Mouse (Mus musculus) heart, postnatal 10 days (tissue): Measurements from ENCODE around the gene Akr1b3. TPM values are rescaled to one million over a fixed set of nuclear protein-coding genes. Genes with fewer than 3 reads are reported as not detected.
"Not testable (repeated sequence)": the region's sequence is repeated elsewhere in the genome, so short reads cannot be mapped to it uniquely, and the experiment has no call there.

ENCODE experiments used
- DNase-seq, 2 experiments: peaks; one replicate each; pipeline ENCODE4 v3.0.0; 2021
- intact Hi-C: fragments of 180-260 bp; cut with DNase I; formaldehyde crosslinking; loops from one replicate; pipeline ENCODE4 v1.15.1; 2025
- total RNA-seq, 2 experiments: library from RNA; stranded (reverse); gene quantifications; 2 replicates each; pipeline ENCODE4 v1.2.3; 2021

Gene Akr1b3
- 100 to 1,000 TPM; 196 to 211 TPM for total RNA-seq

- intact Hi-C loops: loop anchor here (2.0 kb wide), 1 partner anchor 24 kb away; no protein-coding TSS in a partner anchor
These were observed at the start of gene Akr1b3 for GRCm38 (mm10) chr6:34316854-34317771. Gene Akr1b3, minus strand, starts transcription at chr6:34317478.

GRCm38 (mm10) chr6:34364217-34365136 is 47.2 kb upstream of the Akr1b3 start:
- no peak for DNase-seq
- intact Hi-C loops: no loop called here

More at GRCm38 (mm10) chr6:34316854-34317771, at the start of gene Akr1b3:
- peak; percentile 94 to 95 for DNase-seq

DNA sequence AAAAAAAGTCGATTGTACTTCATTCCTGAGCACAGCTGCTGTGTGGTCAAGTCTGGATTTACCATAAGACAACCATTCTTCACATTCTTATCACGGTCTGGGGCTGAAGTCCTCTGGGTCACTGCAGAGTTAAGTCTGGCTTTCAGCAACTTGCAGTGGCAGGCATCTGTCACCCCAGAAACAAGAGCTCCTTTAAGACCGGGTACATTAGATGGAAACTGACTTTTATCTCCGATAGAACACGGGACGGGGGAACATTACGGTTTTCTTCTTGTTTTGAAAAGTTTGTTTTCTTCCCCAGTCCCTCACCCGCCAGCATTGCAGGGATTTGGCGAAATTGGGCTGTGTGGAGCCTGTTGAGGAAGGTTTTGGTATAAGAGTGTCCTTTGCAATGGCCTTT is 38.6 kb upstream of the Akr1b3 start:
- intact Hi-C loops: loop anchor here (10.0 kb wide), 1 partner anchor 399 kb away; no protein-coding TSS in a partner anchor
- no peak for DNase-seq

DNA sequence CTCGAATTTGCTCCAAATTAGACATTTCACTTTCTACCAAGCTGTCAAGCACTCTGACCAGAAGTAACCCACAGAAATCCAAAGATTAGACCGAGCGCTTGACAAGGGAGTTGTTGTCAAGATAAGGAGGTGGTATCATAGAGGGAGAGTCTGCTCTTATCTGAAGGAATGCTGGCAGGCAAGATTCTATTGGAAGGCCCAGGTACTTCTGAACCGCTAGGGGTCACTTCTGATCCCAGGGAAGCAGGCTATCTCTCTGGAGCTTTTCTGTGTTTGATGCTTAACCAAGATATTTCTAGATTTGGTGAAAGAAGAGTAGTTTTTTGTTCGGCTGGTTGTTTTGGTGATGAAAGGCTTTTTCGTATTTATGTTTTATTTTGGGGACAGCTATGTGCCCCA is 38.1 kb upstream of the Akr1b3 start:
- no peak for DNase-seq
- intact Hi-C loops: loop anchor here (10.0 kb wide), 1 partner anchor 399 kb away; no protein-coding TSS in a partner anchor

GRCm38 (mm10) chr6:34354354-34355348 is 37.4 kb upstream of the Akr1b3 start:
- peak; percentile 12 to 26 for DNase-seq

DNA sequence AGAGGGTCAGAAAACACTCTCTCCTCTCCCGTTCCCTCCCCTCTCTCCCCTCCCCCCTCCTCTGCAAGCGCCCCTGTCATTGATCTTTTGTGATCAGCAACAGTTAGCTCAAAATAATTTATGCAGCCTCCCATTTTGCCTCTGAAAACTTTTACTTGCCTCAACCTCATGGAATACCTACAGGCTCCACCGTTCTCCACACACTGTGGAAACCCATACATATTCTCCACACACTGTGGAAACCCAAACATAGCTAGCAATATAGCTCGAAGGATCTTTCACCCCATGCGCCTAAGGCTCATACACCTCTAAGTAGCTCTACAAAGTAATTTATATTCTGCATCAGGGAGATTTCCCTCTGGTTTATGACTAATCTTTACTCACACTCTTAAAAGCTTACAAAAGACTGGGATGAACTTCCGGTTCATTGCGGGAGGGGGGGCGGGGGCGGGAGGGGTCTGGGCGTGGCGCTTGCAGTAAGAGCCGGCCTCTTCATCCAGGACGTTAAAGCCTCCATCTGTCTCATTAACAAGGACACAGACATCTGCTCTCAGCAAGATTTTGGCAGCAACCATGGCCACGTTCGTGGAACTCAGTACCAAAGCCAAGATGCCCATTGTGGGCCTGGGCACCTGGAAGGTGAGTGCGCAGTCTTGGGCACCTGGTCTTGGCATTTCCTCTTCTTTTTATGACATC is 36.5 kb upstream of the Akr1b3 start, which contains the start of gene Akr1b8:
Gene Akr1b8 (plus strand): TSS at position 462 of the 696 bp plus-strand sequence.
- intact Hi-C loops: loop anchor here (10.0 kb wide), 1 partner anchor 401 kb away; no protein-coding TSS in a partner anchor
- DNase-seq: peak; percentile 29 to 34

More at GRCm38 (mm10) chr6:34354354-34355348, 37.4 kb upstream of the Akr1b3 start:
- intact Hi-C loops: loop anchor here (10.0 kb wide), 1 partner anchor 400 kb away; no protein-coding TSS in a partner anchor

- intact Hi-C loops: loop anchor here (10.0 kb wide), 1 partner anchor 402 kb away; no protein-coding TSS in a partner anchor
- DNase-seq: no peak
These were observed 35.1 kb upstream of the Akr1b3 start for GRCm38 (mm10) chr6:34352401-34352800.

GRCm38 (mm10) chr6:34351481-34351880 is 34.2 kb upstream of the Akr1b3 start:
- intact Hi-C loops: loop anchor here (10.0 kb wide), 1 partner anchor 403 kb away; no protein-coding TSS in a partner anchor

DNA sequence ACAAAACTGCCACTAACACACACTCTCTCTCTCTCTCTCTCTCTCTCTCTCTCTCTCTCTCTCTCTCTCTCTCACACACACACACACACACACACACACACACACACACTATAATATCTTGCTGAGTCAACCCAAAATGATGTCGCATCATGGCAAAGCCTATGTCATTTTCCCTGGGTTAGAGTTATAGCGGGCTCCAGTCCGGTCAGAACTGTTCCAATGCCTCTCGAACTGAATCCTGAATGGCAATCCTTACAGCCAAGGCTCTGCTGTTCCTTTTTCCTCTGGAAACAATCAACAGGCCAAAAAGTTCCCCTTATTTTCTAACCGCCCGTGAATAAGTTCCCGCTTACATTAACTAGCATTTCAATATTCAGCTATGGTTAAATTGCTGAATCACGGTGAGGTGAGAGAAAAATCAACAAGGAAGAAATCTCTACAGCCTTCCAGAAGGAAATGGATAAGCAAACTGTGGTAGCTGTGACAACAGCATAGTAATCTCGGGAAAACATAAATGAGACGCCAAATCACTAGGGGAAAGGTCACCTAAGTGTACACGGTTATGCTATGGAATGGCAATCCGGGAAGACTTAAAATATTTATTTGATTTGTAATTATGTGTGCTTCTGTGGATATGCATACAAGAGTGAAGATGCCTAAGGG is 32.9 kb upstream of the Akr1b3 start:
- intact Hi-C loops: loop anchor here (10.0 kb wide), 1 partner anchor 405 kb away; no protein-coding TSS in a partner anchor
- DNase-seq: no peak

More at GRCm38 (mm10) chr6:34351481-34351880, 34.2 kb upstream of the Akr1b3 start:
- DNase-seq: not testable (repeated sequence)

DNA sequence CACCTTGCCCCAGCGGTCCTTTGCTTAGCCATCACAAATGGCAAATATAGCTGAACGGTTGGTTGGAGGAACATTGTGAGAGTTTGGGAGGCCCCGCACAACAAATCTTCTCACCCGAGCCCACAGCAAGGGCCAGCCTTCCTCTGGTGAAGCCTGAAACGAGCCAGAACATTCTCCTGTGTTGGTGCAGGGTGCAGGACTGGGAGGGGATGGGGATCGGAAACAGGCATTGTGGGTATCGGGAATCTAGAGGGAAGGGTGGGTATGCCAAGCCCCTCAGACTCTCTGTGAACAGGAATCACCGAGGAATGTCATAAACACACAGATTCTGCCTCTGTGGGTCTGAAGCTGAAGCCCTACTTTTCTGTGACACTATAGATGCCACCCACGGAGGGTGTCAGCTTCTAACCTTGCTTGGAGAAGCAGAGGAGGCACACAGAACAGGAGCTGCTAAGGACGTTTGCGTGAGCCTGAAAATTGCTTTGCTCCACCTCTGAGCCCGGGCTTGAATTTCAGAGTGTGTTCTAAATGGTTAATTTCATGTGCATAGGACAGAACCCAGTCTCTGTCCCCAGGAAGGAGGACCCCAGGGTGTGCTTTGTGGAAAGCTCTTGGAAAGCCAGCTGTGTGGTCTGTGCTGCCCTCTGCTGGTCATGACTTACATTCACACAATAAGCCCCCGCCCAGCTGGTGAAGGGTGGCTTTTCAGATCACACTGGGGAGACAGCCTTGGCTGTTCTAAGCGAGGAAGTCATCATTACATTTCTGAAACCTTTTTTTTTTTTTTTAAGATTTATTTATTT is 29.0 kb upstream of the Akr1b3 start:
- peak; percentile 82 to 91 for DNase-seq
- intact Hi-C loops: loop anchor here (1.0 kb wide), 2 partner anchors 53 to 102 kb away; no protein-coding TSS in a partner anchor

GRCm38 (mm10) chr6:34344935-34345334 is 27.7 kb upstream of the Akr1b3 start:
- DNase-seq: no peak
- intact Hi-C loops: no loop called here

- intact Hi-C loops: no loop called here
- DNase-seq: no peak
These were observed 27.0 kb upstream of the Akr1b3 start for GRCm38 (mm10) chr6:34344135-34344850.

DNA sequence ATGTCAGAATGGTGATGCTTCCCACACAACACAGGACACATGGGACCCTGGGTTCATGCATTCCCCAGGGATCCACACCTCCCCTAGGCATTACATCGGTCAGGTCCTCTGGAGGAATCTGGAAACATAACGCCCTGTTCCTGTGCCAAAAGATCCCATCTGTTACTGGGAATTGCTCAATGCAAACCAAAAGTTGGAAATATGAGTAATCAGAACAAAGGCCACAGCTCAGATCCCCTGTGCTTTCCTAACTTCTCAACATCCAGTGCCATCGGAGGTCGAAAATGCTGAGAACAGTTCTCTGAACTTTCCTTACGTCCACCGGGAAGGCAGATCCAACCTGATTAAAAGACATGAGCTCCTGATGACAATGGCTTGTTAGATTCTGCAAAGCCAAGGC is 26.1 kb upstream of the Akr1b3 start:
- intact Hi-C loops: no loop called here

GRCm38 (mm10) chr6:34342476-34342875 is 25.2 kb upstream of the Akr1b3 start:
- no peak for DNase-seq
- intact Hi-C loops: no loop called here

More for the DNA sequence above, 26.1 kb upstream of the Akr1b3 start:
- no peak for DNase-seq

DNA sequence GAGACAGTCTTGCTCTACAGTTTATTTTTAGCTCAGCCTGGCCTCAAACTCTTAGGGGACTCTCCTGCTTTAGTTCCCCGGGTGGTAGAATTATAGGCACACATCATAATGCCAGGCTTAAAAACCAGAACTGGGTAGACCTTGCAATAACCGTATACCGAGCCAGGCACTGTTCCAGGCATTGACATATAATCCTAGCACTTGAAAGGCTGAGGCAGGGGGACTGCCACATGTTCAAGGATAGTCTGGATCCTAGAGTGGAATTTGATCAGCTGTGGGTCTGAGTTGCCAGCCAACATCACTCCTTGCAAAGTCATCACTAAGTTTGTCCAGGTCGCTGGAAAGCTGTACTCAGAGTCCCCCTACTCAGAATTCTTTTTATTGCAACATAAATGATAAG is 24.7 kb upstream of the Akr1b3 start:
- intact Hi-C loops: no loop called here
- DNase-seq: no peak

DNA sequence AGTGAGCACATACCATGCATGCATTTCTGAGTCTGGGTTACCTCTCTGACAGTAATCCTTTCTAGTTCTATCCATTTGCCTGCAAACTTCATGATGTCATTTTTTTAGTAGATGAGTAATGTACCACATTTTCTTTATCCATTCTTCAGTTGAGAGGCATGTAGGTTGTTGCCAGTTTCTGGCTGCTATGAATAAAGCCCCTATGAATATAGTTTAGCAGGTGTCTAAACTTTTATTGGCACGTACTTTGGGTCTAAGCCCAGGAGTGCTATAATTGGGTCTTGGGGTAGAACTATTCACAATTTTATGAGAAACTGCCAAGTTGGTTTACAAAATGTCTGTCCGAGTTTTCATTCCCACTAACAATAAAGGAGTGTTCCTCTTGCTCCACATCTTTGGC is 20.5 kb upstream of the Akr1b3 start:
- DNase-seq: no peak
- intact Hi-C loops: no loop called here
